Mouse (Mus musculus): ENCODE data around the gene Cckar.

GRCm38 (mm10) chr5:53672352-53672751 lies 35.2 kb downstream of the Cckar start:
- TF ChIP-seq RCOR1 (conservative IDR thresholded peaks at IDR 0.05; ENCODE audit: low read depth, low read length) (no peak), CTCF (conservative IDR thresholded peaks at IDR 0.05 in 1 of 2, IDR thresholded peaks at IDR 0.05 in 1 of 2; ENCODE audit: low read depth in 2 of 2, low read length in 2 of 2) (peak; percentile 76 to 87), POLR2A (IDR thresholded peaks at IDR 0.05; ENCODE audit: low read depth, low read length) (no peak), USF2 (conservative IDR thresholded peaks at IDR 0.05; ENCODE audit: low read depth, low read length) (no peak), MAX (IDR thresholded peaks at IDR 0.05; ENCODE audit: low read length) (0 out of 2 replicates have a peak, but pooled peaks have one; percentile 59), EP300 (IDR thresholded peaks at IDR 0.05; ENCODE audit: low read length) (no peak), MAZ (IDR thresholded peaks at IDR 0.05; ENCODE audit: low read depth, low read length) (peak; percentile 39; the same call in 1 of the 2 replicates), TCF12 (IDR thresholded peaks at IDR 0.05; ENCODE audit: low read depth, low read length) (no peak), ETS1 (conservative IDR thresholded peaks at IDR 0.05; ENCODE audit: low read depth, low read length) (no peak), SIN3A (IDR thresholded peaks at IDR 0.05; ENCODE audit: low read length) (no peak), POLR2AphosphoS2 (IDR thresholded peaks at IDR 0.05; ENCODE audit: low read depth, low read length) (no peak), ZNF384 (IDR thresholded peaks at IDR 0.05; ENCODE audit: low read depth, low read length) (no peak)
